ENCODE assay signal across 8 mouse cellular contexts in genomic region chr11:78245627-78246317, GRCm38 (mm10). TPM values are rescaled to one million over a fixed set of nuclear protein-coding genes. Genes with fewer than 3 reads are reported as not detected.
DNase-seq lines count a peak whose midpoint lies in the region; ATAC-seq and TF ChIP-seq lines count a peak whose summit lies in the region.

Gene Sdf2, plus strand, starts transcription at chr11:78245746.
Gene Supt6, minus strand, starts transcription at chr11:78245987.

- peak within 1 kb of the TSS; percentile 96 for H3K27ac ChIP-seq in embryonic facial prominence, embryonic 14.5 days (replicated peaks; ENCODE audit: low read depth, low read length)
- H3K27ac ChIP-seq in limb, embryonic 14.5 days (replicated peaks; ENCODE audit: low read depth, low read length), result peak within 1 kb of the TSS; percentile 79
- H3K27ac ChIP-seq in midbrain, postnatal 0 days (ENCODE audit: low read depth, low read length), result peak within 1 kb of the TSS; percentile 97

- H3K9me3 ChIP-seq in embryonic facial prominence, embryonic 14.5 days (ENCODE audit: control insufficient read depth, low read length), result no peaks in the 10 kb centered on the region
- no peaks in the 10 kb centered on the region for H3K9me3 ChIP-seq in limb, embryonic 14.5 days (ENCODE audit: control insufficient read depth, low read length)
- no peaks in the 10 kb centered on the region for H3K9me3 ChIP-seq in midbrain, postnatal 0 days (ENCODE audit: low read length)

- peak; percentile 95 for DNase-seq in 3T3-L1 (ENCODE audit: low read depth, low spot score)
- peak; percentile 56 to 81 for DNase-seq in adrenal gland, postnatal 4 days (ENCODE audit: low spot score in 2 of 2)
- DNase-seq in embryonic facial prominence, embryonic 14.5 days (ENCODE audit: low spot score), result peak; percentile 94
- peak; percentile 92 for DNase-seq in heart, adult 8-10 months (ENCODE audit: low spot score)
- peak; percentile 95 for DNase-seq in kidney, adult 9 months
- DNase-seq in limb, embryonic 14.5 days (ENCODE audit: low spot score), result peak; percentile 88
- peak; percentile 92 for DNase-seq in midbrain, postnatal 0 days (ENCODE audit: low spot score)
- DNase-seq in spleen, postnatal 14 days (ENCODE audit: low spot score in 2 of 2), result peak; percentile 75 to 82

- peak within 1 kb of the TSS; percentile 82 for H3K4me2 ChIP-seq in embryonic facial prominence, embryonic 14.5 days (ENCODE audit: low read depth, low read length)
- H3K4me2 ChIP-seq in limb, embryonic 14.5 days (replicated peaks; ENCODE audit: low read depth, low read length, severe bottlenecking), result peak within 1 kb of the TSS; percentile 73
- peak within 1 kb of the TSS; percentile 54 for H3K4me2 ChIP-seq in midbrain, postnatal 0 days (ENCODE audit: low read depth, low read length, poor library complexity, severe bottlenecking)

- peaks cover 11% of the 10 kb centered on the region for H3K36me3 ChIP-seq in embryonic facial prominence, embryonic 14.5 days (ENCODE audit: control insufficient read depth, insufficient read depth, low read length)
- H3K36me3 ChIP-seq in limb, embryonic 14.5 days (ENCODE audit: control insufficient read depth, insufficient read depth, low read length), result peaks cover 9% of the 10 kb centered on the region
- H3K36me3 ChIP-seq in midbrain, postnatal 0 days (ENCODE audit: insufficient read depth, low read length), result peaks cover under 1% of the 10 kb centered on the region

- TF ChIP-seq CTCF in midbrain, postnatal 0 days (IDR thresholded peaks at IDR 0.05), result peak; percentile 27

- H3K4me1 ChIP-seq in embryonic facial prominence, embryonic 14.5 days (ENCODE audit: control insufficient read depth, insufficient read depth, low read length), result peaks cover 21% of the 10 kb centered on the region
- H3K4me1 ChIP-seq in limb, embryonic 14.5 days (ENCODE audit: control insufficient read depth, insufficient read depth, low read length), result peaks cover 20% of the 10 kb centered on the region
- H3K4me1 ChIP-seq in midbrain, postnatal 0 days (ENCODE audit: insufficient read depth, low read length), result peaks cover 20% of the 10 kb centered on the region

- H3K4me3 ChIP-seq in embryonic facial prominence, embryonic 14.5 days (ENCODE audit: low read depth, low read length), result peak within 1 kb of the TSS; percentile 85
- peak within 1 kb of the TSS; percentile 79 for H3K4me3 ChIP-seq in limb, embryonic 14.5 days (replicated peaks; ENCODE audit: low read length)
- H3K4me3 ChIP-seq in midbrain, postnatal 0 days (ENCODE audit: low read depth, low read length), result peak within 1 kb of the TSS; percentile 92

- no peaks in the 10 kb centered on the region for H3K27me3 ChIP-seq in embryonic facial prominence, embryonic 14.5 days (replicated peaks; ENCODE audit: control insufficient read depth, insufficient read depth, low read length)
- no peaks in the 10 kb centered on the region for H3K27me3 ChIP-seq in limb, embryonic 14.5 days (ENCODE audit: control insufficient read depth, insufficient read depth, low read length)
- no peaks in the 10 kb centered on the region for H3K27me3 ChIP-seq in midbrain, postnatal 0 days (ENCODE audit: insufficient read depth, low read length)

- H3K9ac ChIP-seq in embryonic facial prominence, embryonic 14.5 days (ENCODE audit: low read depth, low read length), result peak within 1 kb of the TSS; percentile 96
- H3K9ac ChIP-seq in limb, embryonic 14.5 days (ENCODE audit: low read depth, low read length, severe bottlenecking), result peak within 1 kb of the TSS; percentile 85
- H3K9ac ChIP-seq in midbrain, postnatal 0 days (replicated peaks; ENCODE audit: low read length, poor library complexity, severe bottlenecking), result peak within 1 kb of the TSS; percentile 93

- WGBS in embryonic facial prominence, embryonic 14.5 days, result under 1% methylated on average over 42 of the region's 50 CpGs
- WGBS in limb, embryonic 14.5 days, result under 1% methylated on average over 50 of the region's 50 CpGs
- WGBS in midbrain, postnatal 0 days, result under 1% methylated on average over 50 of the region's 50 CpGs

- TF ChIP-seq POLR2A in limb, embryonic 14.5 days (IDR thresholded peaks at IDR 0.05; ENCODE audit: borderline replicate concordance, extremely low read depth, insufficient read depth, insufficient read length), result peak; percentile 64; the same call in 1 of the 2 replicates

- peak; percentile 93 for ATAC-seq in embryonic facial prominence, embryonic 14.5 days (ENCODE audit: low read depth)
- peak; percentile 91 for ATAC-seq in limb, embryonic 14.5 days (ENCODE audit: low FRiP score, low read depth)
- peak; percentile 92 for ATAC-seq in midbrain, postnatal 0 days (ENCODE audit: low FRiP score)

RNA-seq across cellular contexts. Expression of gene Sdf2, which starts in this region (rescaled TPM):
- total RNA-seq in adrenal gland, postnatal 4 days (2021), result 10 to 100 TPM; 79.3 to 87.3 TPM
- polyA plus RNA-seq in embryonic facial prominence, embryonic 14.5 days (2014; fragmentation: Nextera tagmentation; extraction: Ambion mirVana), result 93.1 and 103 TPM in 2 replicates
- total RNA-seq in heart, adult 8-10 months (2022), result 10 to 100 TPM; 49.8 to 58.7 (median 53.6) TPM
- 125 and 140 TPM in 2 replicates for polyA plus RNA-seq in limb, embryonic 14.5 days (2012; rRNA removed)
- polyA plus RNA-seq in limb, embryonic 14.5 days (2014; fragmentation: Nextera tagmentation; extraction: Ambion mirVana), result 93.8 and 107 TPM in 2 replicates
- 76.3 and 106 TPM in 2 replicates for total RNA-seq in midbrain, postnatal 0 days (2014; rRNA removed)
- 114 and 115 TPM in 2 replicates for polyA plus RNA-seq in midbrain, postnatal 0 days (2015; fragmentation: Nextera tagmentation; extraction: Ambion mirVana)

RNA-seq across cellular contexts. Expression of gene Supt6, which starts in this region (rescaled TPM):
- 10 to 100 TPM; 63.3 to 69.2 TPM for total RNA-seq in adrenal gland, postnatal 4 days (2021)
- polyA plus RNA-seq in embryonic facial prominence, embryonic 14.5 days (2014; fragmentation: Nextera tagmentation; extraction: Ambion mirVana), result 26.6 and 28.7 TPM in 2 replicates
- 10 to 100 TPM; 32.6 to 33.8 (median 32.7) TPM for total RNA-seq in heart, adult 8-10 months (2022)
- polyA plus RNA-seq in limb, embryonic 14.5 days (2012; rRNA removed), result 30.6 and 31.4 TPM in 2 replicates
- polyA plus RNA-seq in limb, embryonic 14.5 days (2014; fragmentation: Nextera tagmentation; extraction: Ambion mirVana), result 27.7 and 30.8 TPM in 2 replicates
- total RNA-seq in midbrain, postnatal 0 days (2014; rRNA removed), result 37.4 and 37.6 TPM in 2 replicates
- polyA plus RNA-seq in midbrain, postnatal 0 days (2015; fragmentation: Nextera tagmentation; extraction: Ambion mirVana), result 19.0 and 19.4 TPM in 2 replicates

Comparison
In these comparisons a context has a peak if more than half of its experiments do, and no peak if none do; other contexts are left out.
1. Peak in every context shown above with its lines: DNase-seq, ATAC-seq, H3K4me3 ChIP-seq and H3K27ac ChIP-seq.